Mouse (Mus musculus): Measurements from ENCODE around the gene Olfm1. TPM values are rescaled to one million over a fixed set of nuclear protein-coding genes. Genes with fewer than 3 reads are reported as not detected.

Olfm1 gene
- total RNA-seq, 2 experiments from 2014 or later: 6.0 to 14.3 TPM

- DNase-seq (ENCODE audit: low spot score): no peak
Measured at GRCm38 (mm10) chr2:28204677-28205466, 12.1 kb downstream of the Olfm1 start.

DNA sequence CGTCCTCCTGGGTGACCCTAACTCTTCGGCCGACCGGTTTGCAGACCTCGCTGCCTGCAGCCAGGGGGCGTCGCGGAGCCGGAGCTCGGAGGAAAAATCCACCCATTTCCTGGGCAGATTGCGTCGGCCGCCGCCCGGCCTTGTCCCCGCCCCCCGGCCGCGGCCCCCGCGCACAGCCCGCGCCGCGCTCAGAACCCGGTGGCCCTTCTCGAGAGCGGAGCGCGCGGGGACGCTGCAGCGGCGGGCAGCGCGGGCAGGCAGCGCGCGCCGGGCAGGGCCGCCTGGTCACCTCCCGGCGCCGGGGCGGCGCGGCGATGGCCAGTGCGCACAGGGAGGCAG lies 12.6 kb downstream of the Olfm1 start:
- peak; percentile 87 for DNase-seq (ENCODE audit: low spot score)

DNA sequence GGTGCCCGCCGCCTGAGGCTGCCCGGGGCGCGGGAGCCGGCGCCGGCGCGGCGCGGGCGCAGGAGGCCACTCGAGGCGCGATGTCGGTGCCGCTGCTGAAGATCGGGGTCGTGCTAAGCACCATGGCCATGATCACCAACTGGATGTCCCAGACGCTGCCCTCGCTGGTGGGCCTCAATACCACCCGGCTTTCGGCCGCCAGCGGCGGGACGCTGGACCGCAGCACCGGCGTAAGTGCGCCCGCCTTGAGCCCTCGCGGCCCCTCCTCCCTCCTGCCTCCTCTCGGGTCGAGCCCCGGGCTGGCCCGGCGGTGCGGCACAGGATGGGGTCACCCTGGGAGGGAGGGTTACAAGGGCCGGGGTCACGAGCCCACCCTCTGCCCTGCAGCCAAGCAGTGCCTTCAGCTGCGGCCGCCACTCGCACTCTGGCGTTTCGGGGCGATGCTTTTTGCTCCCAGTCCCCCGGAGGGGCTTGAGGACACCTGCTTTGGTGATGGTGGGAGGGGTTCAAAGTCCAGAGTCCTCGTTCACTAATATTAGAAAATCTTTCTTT lies 13.2 kb downstream of the Olfm1 start:
- DNase-seq (ENCODE audit: low spot score): no peak

DNA sequence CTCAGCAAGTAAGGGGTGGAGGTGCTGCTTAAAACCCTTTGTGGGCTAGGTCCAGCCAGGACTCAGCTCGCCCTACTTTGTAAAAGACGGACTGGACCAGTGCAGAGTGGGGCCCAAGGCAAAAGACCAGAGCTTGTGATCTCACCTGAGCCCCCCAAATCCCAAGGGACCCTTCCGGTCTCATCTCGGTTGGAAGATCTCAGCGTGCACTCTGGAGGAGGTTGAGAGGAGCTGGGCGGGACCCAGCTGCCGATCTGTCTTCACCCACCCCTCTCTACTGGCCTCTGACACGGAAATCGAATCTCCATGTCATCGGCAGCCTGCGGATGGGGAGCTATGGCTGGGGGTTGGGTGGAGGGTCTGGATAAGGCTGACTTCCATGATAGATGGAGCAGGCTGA lies 13.7 kb downstream of the Olfm1 start:
- no peak for DNase-seq (ENCODE audit: low spot score)

- no peak for DNase-seq (ENCODE audit: low spot score)
Measured at GRCm38 (mm10) chr2:28207200-28207750, 14.5 kb downstream of the Olfm1 start.

DNA sequence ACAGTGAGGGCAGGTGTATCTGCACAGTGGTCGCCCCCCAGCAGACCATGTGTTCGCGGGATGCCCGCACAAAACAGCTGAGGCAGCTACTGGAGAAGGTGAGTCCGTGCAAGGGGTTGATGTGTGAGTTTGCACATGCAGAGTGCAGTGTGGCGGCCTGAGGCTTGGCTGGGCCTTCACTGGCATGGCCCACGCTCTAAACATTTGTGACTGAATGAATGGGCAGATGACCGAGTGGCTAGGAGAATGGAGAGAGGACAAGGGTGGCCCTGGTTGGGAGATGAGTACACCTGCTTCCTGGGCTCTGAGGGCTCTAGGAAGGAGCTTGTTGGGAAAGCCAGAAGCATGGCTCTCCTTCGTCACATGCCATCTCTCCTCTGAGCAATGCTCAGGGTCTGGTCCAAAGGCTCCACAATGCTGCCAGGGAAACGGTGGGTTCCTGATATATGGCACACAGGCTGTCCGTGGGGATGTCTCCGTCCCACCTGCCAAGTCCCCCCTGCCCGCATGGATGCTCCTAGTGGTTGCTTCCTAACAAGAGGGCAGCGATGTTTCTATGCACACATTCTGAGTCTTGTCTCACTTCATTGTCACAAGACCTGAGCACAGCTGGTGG lies 15.4 kb downstream of the Olfm1 start:
- no peak for DNase-seq (ENCODE audit: low spot score)

DNA sequence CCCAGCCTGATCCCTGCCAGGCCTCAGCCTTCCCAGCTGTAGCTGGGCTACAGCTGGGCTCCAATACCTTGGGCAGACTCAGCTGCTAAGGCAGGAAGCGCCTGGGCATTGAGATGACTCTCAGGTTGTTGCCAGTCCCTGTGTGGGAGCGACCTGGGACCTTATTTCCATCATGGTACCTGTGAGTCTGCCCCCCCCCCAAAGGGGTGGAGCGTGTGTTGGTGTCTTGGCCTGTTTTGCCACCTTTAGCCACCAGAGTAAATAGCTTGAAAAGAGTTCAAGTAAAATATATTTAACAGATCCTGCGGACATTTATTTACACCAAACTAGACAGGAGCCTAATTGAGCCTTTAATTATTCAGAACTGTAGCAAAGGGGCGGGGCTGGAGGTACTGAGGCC lies 16.4 kb downstream of the Olfm1 start:
- DNase-seq (ENCODE audit: low spot score): no peak

DNA sequence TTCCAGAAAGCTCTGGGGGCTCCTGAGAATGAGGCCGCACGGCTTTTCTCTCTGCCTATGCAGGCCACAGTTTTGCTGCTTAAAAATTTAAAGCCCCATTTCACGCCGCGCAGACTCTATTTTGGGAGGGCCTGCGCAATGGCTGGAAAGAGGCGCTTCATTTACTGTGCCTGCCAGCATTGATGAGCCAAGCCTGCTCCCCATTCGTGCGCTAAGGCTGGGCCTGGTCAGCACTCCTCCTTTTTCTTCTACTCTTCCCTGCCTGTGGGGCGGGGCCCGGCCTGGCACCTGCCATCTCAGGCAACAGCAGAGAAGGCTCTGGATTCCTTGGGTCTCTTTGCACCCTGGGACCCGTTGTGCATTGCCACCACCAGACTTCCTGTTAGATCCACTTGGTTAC lies 16.9 kb downstream of the Olfm1 start:
- no peak for DNase-seq (ENCODE audit: low spot score)

DNA sequence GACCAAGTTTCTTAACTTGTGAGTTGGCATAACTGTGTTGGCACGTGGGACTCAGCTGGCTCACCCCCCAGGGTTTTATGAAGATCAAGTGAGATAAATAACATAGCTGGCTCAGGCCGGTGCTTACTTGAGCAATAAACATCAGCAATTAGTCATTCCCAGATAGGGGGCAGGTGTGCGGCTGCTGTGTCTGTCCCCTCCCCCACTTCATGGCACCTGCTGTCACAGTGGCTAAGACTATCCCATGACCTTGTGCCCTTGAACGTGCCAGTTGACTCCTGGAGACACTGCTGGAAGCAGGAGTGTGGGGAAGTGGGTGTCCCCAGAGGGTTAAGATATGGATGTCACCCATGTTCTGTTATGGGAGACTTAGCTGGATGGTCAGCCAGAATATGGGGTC lies 17.5 kb downstream of the Olfm1 start:
- DNase-seq (ENCODE audit: low spot score): no peak

DNA sequence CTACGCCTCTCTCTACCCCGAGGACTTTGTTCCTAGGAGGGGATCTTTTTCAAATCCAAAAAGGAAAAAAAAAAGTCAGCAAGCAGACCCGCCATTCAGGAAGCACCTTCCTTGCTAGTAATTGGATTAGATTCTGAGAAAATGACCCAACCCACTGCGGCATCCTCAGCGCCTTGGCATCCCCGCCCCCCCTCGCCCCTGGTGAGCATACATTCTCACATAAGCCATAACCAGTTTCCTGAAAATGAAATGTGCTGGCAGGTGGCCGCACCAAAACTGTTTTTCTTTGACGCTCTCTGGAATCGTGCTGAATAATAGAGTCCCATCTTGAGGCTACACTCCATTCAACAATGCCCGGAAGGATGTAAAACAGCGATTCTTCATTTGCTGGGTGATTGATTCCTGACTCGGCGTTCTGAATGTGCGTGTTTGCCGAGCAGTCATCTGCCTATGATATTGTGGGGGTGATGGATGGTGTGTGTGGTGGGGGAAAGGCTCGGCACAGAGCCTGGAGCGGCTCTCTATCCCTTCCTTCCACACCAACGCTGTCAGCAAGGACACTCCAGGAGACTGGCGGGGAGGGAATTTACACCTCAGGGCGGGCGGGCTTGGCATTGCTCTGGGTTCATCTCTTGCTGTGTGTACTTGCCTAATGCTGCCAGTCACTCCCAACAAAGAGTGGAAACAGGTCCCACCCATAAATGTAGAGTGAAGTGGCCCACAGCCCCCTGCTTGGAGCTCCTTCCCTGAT lies 18.9 kb downstream of the Olfm1 start:
- DNase-seq (ENCODE audit: low spot score): no peak

GRCm38 (mm10) chr2:28212911-28213310 lies 20.1 kb downstream of the Olfm1 start:
- no peak for DNase-seq (ENCODE audit: low spot score)

DNA sequence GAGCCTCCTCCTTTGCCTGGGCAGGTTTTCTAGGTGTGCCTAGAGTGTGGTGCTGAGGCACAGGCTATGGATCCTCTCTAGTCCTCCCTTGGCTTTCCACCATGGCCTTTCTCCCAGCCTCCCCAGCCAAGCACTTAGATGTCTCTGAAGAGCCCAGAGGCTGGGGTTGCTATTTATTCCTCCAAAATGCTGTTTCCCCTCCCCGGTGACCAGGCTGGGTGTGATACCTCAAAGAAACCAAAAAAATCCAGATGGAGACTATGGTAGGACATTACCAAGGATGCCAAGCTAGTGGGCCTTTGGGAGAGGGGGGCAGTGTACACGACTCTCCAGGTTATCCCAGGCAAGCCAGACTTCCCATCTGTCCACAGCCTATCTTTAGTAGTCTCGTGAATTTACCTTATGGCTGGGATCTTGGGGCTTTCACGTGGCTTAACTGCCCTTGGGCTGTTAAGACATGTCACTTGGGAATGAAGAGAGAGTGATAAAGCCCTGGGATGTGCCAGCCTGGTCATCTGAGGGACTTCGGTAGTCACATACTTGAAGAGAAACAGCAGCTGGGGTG lies 23.5 kb downstream of the Olfm1 start:
- no peak for DNase-seq (ENCODE audit: low spot score)

DNA sequence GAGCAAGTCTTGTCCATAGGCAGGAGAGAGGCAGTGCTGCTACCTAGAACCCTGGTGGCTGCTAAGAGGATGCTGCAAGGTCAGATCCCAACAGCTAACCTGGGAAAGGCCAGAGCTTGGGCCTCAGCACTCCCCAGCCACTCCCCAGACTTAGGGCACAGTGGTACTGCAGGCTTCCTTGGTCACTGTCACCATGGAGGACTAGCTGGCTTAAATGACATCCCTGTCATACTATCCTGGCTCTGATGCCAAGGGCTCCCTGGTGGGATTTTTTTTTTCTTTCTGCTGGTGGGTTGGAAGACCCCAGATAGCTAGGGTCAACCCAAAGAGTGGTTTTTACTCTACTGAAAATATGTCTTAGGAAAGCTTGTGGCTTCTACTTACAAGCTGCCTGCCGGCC lies 25.0 kb downstream of the Olfm1 start:
- no peak for DNase-seq (ENCODE audit: low spot score)

DNA sequence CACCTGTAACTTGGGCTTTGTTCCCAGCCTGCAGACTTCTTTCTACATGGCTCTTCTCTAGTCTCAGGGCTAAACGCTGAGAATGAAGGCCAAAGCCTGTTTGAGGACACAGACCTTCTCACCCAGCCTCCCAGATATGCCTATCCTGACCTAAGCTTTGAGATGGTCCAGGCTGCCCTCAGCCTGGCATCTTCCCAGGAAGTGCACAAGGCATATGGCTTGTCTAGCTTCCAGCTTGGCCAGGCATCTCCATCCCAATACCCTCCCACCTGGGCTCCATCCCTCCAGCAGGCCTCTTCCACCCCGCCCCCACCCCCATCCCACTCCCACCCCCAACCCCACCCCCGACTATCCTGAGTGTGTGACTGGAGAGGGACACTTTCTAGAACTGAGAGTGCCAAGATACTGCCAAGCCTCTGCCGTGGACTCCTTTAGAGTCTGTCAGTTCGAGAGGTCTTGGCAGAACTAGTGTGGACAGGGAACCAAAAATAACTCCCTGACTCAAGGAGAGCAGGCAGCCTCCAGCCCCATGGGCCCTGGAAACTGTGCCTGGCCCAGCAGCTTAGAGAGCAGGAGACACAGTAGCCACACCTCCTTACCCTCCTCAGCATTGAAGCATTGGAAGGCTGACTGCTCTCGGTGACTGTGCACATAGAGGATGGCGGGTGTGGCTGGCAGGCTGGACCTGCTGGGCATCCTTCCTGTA lies 26.0 kb downstream of the Olfm1 start:
- peak; percentile 83 for DNase-seq (ENCODE audit: low spot score)

GRCm38 (mm10) chr2:28219625-28220024 lies 26.8 kb downstream of the Olfm1 start:
- DNase-seq (ENCODE audit: low spot score): no peak

DNA sequence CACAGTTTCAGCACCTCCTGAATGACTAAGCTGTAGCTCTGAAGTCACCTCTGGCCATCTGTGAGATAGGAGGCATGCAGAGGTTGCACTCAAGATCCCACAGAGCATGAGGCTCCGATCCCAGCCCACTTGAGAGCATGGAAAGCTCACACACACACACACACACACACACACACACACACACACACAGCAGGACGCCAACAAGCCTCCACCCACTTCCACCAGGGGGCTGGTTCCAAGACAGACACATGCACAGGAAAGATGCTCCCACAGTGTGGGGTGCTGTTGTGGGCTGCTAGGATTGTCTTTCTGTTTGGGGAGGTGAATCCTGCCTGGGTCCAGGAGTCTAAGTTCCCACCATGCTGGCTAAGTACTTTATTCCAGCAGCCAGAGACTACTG lies 29.0 kb downstream of the Olfm1 start:
- DNase-seq (ENCODE audit: low spot score): no peak

DNA sequence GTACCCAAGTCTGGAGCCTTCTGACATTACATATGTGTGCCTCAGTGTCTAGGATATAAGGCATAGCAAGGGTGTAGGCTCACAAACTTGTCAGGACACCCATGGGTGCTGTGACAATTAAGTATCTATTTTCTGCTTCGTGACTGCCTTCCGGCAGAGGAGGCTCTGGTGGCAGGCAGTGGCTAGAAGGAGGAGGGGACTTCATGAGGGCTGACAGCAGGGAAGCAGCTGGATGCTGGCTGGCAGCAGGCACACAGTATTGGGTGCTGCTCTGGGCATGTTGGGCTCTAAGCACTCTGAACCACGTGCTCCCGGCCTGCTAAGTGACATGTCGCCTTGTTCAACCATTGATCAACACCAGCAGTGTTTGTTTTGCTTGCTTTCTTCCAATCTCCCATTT lies 32.0 kb downstream of the Olfm1 start:
- no peak for DNase-seq (ENCODE audit: low spot score)

DNA sequence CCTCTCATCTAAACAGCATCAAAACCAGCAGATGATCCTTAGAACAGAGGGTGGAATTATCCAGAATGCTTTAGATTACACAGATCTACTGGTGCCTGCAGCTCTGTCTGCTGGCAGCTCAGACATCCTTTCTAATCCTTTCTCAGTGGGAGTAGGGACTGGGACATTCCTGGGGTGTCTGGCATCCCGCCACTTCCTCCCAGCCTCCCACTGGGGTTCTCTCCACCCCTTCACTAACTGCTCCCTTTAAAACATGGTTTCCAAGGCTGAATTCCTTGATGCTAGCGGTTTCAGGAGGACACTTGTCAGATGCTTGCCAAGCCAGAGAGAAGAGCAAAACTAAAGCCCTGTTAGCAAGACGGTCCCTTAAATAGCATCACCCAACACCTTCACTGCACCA lies 33.1 kb downstream of the Olfm1 start:
- DNase-seq (ENCODE audit: low spot score): no peak

- no peak for DNase-seq (ENCODE audit: low spot score)
Measured at GRCm38 (mm10) chr2:28226971-28227370, 34.2 kb downstream of the Olfm1 start.

GRCm38 (mm10) chr2:28227589-28228191 lies 34.9 kb downstream of the Olfm1 start:
- DNase-seq (ENCODE audit: low spot score): no peak

- no peak for DNase-seq (ENCODE audit: low spot score)
Measured at GRCm38 (mm10) chr2:28228364-28228763, 35.6 kb downstream of the Olfm1 start.

Measured in gastrocnemius, adult 18-20 months (tissue).